Mouse (Mus musculus) heart, embryonic 14.5 days (tissue): ENCODE data around the gene Afap1l2. TPM values are rescaled to one million over a fixed set of nuclear protein-coding genes. Genes with fewer than 3 reads are reported as not detected.

Source experiments
- ATAC-seq: fragments of 200-750 bp; cut with Nextera tagmentation; 2 replicates; pipeline ENCODE4 v1.8.0; 2017; ENCODE audit warnings: low read depth, moderate TSS enrichment; ENCODE audit not compliant: insufficient number of reproducible peaks, insufficient read depth, low FRiP score
- H3K27ac ChIP-seq, 2 experiments: fragments of 200-500 bp in 1 of 2; fragments of 300-500 bp in 1 of 2; sonication (generic) in 1 of 2; replicated peaks in 1 of 2; 2 replicates each; pipeline ENCODE4 v1.5.1; 2012 to 2014; ENCODE audit warnings: low read depth in 2 of 2, low read length in 2 of 2, control low read depth in 1 of 2, mild to moderate bottlenecking in 1 of 2, mixed read lengths in 1 of 2; ENCODE audit not compliant: control insufficient read depth in 1 of 2, insufficient read depth in 1 of 2
- H3K27me3 ChIP-seq: fragments of 300-500 bp; sonication (generic); 2 replicates; pipeline ENCODE4 v1.6.1; 2014; ENCODE audit warnings: mild to moderate bottlenecking, low read length, control low read depth; ENCODE audit not compliant: control insufficient read depth, insufficient read depth
- H3K36me3 ChIP-seq: fragments of 300-500 bp; sonication (generic); 2 replicates; pipeline ENCODE4 v1.6.1; 2014; ENCODE audit warnings: mild to moderate bottlenecking, control low read depth, low read length, mixed read lengths; ENCODE audit not compliant: control insufficient read depth, insufficient read depth
- H3K4me1 ChIP-seq, 2 experiments: fragments of 200-500 bp in 1 of 2; fragments of 300-500 bp in 1 of 2; sonication (generic) in 1 of 2; 2 replicates each; pipeline ENCODE4 v1.6.1; 2012 to 2014; ENCODE audit warnings: low read length in 2 of 2, control low read depth in 1 of 2, mixed read lengths in 1 of 2; ENCODE audit not compliant: control insufficient read depth in 2 of 2, insufficient read depth in 2 of 2
- H3K4me2 ChIP-seq: fragments of 300-500 bp; sonication (generic); 2 replicates; pipeline ENCODE4 v1.6.1; 2014; ENCODE audit warnings: mild to moderate bottlenecking, low read length
- H3K4me3 ChIP-seq, 2 experiments: fragments of 200-500 bp in 1 of 2; fragments of 300-500 bp in 1 of 2; sonication (generic) in 1 of 2; 2 replicates each; pipeline ENCODE4 v1.5.1; 2012 to 2014; ENCODE audit warnings: low read length in 2 of 2, mild to moderate bottlenecking in 2 of 2, control low read depth in 1 of 2, low read depth in 1 of 2, moderate library complexity in 1 of 2; ENCODE audit not compliant: control insufficient read depth in 1 of 2, insufficient read depth in 1 of 2
- H3K9ac ChIP-seq: fragments of 300-500 bp; sonication (generic); 2 replicates; pipeline ENCODE4 v1.6.1; 2014; ENCODE audit warnings: mild to moderate bottlenecking, low read length
- H3K9me3 ChIP-seq: fragments of 300-500 bp; sonication (generic); 2 replicates; pipeline ENCODE4 v1.6.1; 2016; ENCODE audit warnings: low read length, control low read depth; ENCODE audit not compliant: control insufficient read depth
- WGBS: fragments of 180-500 bp; shearing (Covaris S2); extraction: QIAGEN DNeasy Blood & Tissue Kit; methylation state at CpG from one replicate; pipeline ENCODE4 v1.1.7; 2014; 5-methylcytosine and 5-hydroxymethylcytosine counted together
- polyA plus RNA-seq: library from polyadenylated mRNA; unstranded; fragments of >200 nt; fragmentation: Nextera tagmentation; extraction: Ambion mirVana; gene quantifications from 2 replicates; pipeline ENCODE4 v1.2.1, GENCODE M21; 2014

Gene Afap1l2
- polyA plus RNA-seq, 1 experiment from 2014 or later = 0.84 TPM

DNA sequence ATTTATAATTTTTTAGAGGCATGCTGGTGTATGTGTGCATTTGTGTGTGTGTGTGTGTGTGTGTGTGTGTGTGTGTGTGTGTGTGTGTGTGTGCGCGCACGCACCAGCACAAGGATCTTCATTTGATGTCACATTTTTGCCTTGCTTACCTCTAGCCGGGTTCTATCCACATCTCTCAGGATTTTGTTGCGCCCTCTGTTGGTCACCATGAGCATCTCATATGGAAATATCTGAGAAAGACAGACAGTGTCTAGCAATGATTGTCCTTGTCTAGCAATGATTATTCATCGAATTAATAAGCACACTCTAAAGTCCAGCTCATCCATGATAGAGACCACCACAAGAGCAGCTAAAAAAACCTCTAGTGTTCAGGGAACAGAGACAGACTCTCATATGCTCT is 31.2 kb upstream of the Afap1l2 start:
- no peaks in the 10 kb centered on the region for H3K9me3 ChIP-seq
- no peak overlapping the region for H3K4me3 ChIP-seq
- no peaks in the 10 kb centered on the region for H3K4me1 ChIP-seq
- no peak overlapping the region for H3K4me2 ChIP-seq
- no peak overlapping the region for H3K9ac ChIP-seq
- WGBS = 70% methylated on average over 6 of the region's 6 CpGs
- peaks cover 97% of the 10 kb centered on the region for H3K36me3 ChIP-seq
- H3K27me3 ChIP-seq = no peaks in the 10 kb centered on the region
- ATAC-seq = no peak
- no peak overlapping the region for H3K27ac ChIP-seq

GRCm38 (mm10) chr19:57036860-57037259 is 28.8 kb upstream of the Afap1l2 start:
- H3K4me3 ChIP-seq = no peak overlapping the region
- WGBS = 86% methylated on average over 15 of the region's 15 CpGs
- H3K27me3 ChIP-seq = no peaks in the 10 kb centered on the region
- H3K4me1 ChIP-seq = no peaks in the 10 kb centered on the region
- no peak overlapping the region for H3K27ac ChIP-seq
- no peak for ATAC-seq
- no peak overlapping the region for H3K9ac ChIP-seq
- peaks cover 82% of the 10 kb centered on the region for H3K36me3 ChIP-seq
- no peak overlapping the region for H3K4me2 ChIP-seq
- H3K9me3 ChIP-seq = no peaks in the 10 kb centered on the region

DNA sequence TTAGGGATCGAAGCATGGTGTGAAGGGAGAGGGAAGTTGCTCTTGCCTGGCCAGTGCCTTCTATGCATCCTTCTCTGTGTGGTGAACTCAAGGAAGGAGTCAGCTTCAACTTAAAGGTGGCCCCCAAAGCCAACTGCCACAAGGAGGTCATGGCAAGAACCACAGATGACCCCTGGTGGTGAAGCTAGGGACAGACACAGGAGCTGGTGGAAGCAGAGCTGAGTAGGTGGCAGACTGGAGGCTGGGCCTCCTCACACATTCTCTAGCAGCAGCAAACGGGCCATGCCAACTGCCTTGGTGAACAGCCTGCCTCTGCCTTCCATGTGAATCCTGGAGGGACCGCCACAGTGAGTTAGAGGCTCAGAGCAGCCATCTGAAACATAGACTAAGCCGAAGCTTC is 23.6 kb upstream of the Afap1l2 start:
- 0 out of 2 replicates have a peak, but pooled peaks cover 3% of the 10 kb centered on the region for H3K9me3 ChIP-seq
- H3K4me3 ChIP-seq = no peak overlapping the region
- no peaks in the 10 kb centered on the region for H3K4me1 ChIP-seq
- ATAC-seq = no peak
- H3K36me3 ChIP-seq = peaks cover 30% of the 10 kb centered on the region
- WGBS = 64% methylated on average over 4 of the region's 4 CpGs
- no peaks in the 10 kb centered on the region for H3K27me3 ChIP-seq
- no peak overlapping the region for H3K9ac ChIP-seq
- H3K4me2 ChIP-seq = no peak overlapping the region
- no peak overlapping the region for H3K27ac ChIP-seq

DNA sequence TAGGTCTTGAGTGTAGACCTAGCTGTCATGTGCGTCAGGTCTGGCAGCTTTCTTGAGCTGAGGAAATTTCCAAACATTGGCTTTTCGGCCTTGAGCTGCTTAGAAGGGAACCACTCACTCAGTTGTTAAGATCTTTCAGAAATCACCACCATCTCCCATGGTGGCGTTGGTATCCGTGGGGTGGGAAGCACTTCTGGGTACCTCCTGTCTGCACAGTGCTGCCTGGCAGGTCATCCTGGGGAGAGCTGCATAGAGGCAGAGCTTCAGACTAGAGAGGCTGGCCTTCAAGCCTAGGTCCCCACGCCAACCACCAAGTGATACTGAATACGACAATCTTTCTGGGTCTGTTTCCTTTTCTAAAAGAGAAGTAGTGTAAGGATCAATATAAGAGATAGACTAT is 21.4 kb upstream of the Afap1l2 start:
- Histone ChIP-seq H3K4me1 (no peaks in the 10 kb centered on the region), H3K4me2 (no peak overlapping the region), H3K27me3 (no peaks in the 10 kb centered on the region), H3K9me3 (0 out of 2 replicates have a peak, but pooled peaks cover 5% of the 10 kb centered on the region), H3K27ac (no peak overlapping the region), H3K36me3 (peaks cover 10% of the 10 kb centered on the region), H3K9ac (no peak overlapping the region), H3K4me3 (no peak overlapping the region)
- no peak for ATAC-seq
- WGBS = 88% methylated on average over 6 of the region's 6 CpGs

- Histone ChIP-seq H3K36me3 (peaks cover 6% of the 10 kb centered on the region; the same call in 1 of the 2 replicates), H3K4me3 (no peak overlapping the region), H3K4me2 (no peak overlapping the region), H3K4me1 (no peaks in the 10 kb centered on the region), H3K27me3 (no peaks in the 10 kb centered on the region), H3K9me3 (0 out of 2 replicates have a peak, but pooled peaks cover 5% of the 10 kb centered on the region), H3K9ac (no peak overlapping the region), H3K27ac (0 out of 4 replicates have a peak overlapping the region, but pooled peaks of 1 of the 2 experiments have one; percentile 33)
- no peak for ATAC-seq
- 51% methylated on average over 8 of the region's 8 CpGs for WGBS
These were observed 20.5 kb upstream of the Afap1l2 start for GRCm38 (mm10) chr19:57028327-57029179.

DNA sequence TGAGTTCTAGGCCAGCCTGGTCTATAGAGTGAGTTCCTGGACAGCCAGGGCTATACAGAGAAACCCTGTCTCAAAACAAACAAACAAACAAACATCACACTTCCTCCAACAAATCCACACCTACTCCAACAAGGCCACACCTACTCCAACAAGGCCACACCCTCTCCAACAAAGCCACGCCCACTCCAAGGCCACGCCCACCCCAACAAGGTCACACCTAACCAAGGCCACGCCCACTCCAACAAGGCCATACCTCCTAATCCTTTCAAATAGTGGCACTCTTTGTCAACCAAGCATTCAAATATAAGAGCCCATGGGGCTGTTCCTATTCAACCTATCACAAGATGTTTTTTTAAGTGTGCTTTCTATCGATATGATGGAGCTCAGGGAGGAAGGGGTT is 18.5 kb upstream of the Afap1l2 start:
- Histone ChIP-seq H3K4me1 (no peaks in the 10 kb centered on the region), H3K9me3 (0 out of 2 replicates have a peak, but pooled peaks cover 5% of the 10 kb centered on the region), H3K4me2 (no peak overlapping the region), H3K9ac (no peak overlapping the region), H3K27ac (no peak overlapping the region), H3K36me3 (no peaks in the 10 kb centered on the region), H3K27me3 (no peaks in the 10 kb centered on the region), H3K4me3 (no peak overlapping the region)
- ATAC-seq = no peak
- WGBS = 63% methylated on average over 4 of the region's 4 CpGs

- H3K4me3 ChIP-seq = no peak overlapping the region
- H3K27ac ChIP-seq = no peak overlapping the region
- no peaks in the 10 kb centered on the region for H3K36me3 ChIP-seq
- 0 out of 2 replicates have a peak overlapping the region, but pooled peaks have one; percentile 16 for H3K4me2 ChIP-seq
- peaks cover 4 to 6% of the 10 kb centered on the region in 2 experiments; a peak in 3 of 4 replicates for H3K4me1 ChIP-seq
- no peaks in the 10 kb centered on the region for H3K9me3 ChIP-seq
- no peak for ATAC-seq
- no peaks in the 10 kb centered on the region for H3K27me3 ChIP-seq
- 79% methylated on average over 8 of the region's 8 CpGs for WGBS
- H3K9ac ChIP-seq = no peak overlapping the region
These were observed 9.8 kb upstream of the Afap1l2 start for GRCm38 (mm10) chr19:57017785-57018179.
